Mouse (Mus musculus): ENCODE data around the gene Gga3.
"Not testable (repeated sequence)": the region's sequence is repeated elsewhere in the genome, so short reads cannot be mapped to it uniquely, and the experiment has no call there.

Gga3 gene

DNA sequence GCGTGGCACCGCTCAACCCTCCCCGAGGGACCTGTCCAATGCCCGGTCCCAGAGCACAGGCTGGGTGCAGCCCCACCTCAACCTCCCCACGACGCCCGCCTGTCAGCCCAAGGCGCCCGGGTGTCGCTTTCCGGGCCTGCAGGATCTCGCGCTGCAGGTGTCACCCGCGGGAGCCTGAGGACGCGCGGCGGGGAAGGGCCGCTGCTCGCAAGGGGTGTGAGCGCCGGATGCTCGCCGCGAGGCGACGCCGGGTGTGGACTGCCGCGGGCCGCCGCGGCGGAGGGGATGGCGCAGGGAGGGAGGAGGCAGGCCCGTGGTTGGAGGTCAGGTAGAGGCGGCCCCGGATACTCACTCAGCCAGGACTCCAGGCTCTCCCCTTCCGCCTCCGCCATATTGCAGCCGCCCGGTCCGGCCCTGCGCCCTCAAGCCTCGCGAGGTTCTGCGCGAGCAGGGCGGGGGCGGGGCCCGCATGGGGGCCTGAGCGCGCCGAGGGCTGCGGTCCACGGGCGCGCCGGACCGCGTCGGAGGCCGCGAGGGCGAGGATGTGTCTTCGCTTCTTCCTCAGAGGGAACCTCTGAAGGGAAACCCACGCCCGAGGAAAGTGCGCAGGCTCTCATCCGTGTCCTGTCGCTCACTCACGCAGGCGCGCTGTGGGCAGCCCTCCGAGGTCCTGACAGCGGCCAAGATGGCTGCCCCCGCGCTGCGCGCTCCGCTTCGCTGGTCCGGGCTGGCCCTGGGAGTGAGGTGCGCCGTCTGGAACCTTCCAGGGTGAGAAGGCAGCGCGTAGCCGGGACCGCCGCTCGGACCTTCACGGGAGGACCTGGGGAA lies at the start of gene Gga3, which contains the start of gene Mrps7:
Gene Gga3, minus strand, starts transcription at position 576 of the 828 bp plus-strand sequence.
Gene Mrps7, plus strand, starts transcription at position 450 of the 828 bp plus-strand sequence.
- DNase-seq = peak; percentile 96

DNA sequence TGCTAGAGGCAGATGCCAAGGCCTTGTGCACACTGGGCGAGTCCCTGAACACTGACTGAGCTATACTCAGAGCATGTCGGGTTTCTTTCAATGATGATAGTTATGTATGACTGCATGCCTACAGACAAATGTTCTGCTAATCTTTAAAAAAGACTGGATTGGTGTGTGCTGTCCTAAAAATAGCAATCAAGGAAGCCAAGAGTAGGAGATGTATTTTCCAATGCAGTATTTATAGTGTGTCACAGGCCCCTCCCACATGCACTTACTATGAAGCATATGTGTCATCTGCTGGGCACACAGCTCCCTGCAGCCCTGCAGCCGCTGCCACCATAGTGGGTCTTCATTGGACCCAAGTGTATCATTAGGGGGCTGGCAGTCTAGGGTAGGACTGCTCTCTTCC lies 49.3 kb upstream of the Gga3 start:
- DNase-seq = no peak

DNA sequence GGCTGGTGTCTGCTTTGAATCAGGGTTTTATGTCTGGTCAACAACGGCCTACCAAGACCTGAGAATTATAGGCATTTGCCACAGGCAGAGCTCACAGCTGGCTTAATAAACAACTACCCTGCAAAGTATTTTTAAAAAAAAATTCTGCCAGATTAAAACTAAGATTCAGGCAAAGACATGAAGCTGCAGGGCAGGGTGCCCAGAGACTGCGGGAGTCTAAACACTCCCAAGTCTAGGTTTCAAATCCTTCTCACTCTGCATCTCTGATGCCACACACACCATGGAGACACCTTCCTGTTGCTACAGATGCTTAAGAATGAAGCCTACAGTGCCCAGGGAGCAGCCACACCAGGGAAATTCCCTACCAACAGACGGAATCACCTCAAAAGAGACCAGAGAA lies 47.8 kb upstream of the Gga3 start:
- DNase-seq = no peak

DNA sequence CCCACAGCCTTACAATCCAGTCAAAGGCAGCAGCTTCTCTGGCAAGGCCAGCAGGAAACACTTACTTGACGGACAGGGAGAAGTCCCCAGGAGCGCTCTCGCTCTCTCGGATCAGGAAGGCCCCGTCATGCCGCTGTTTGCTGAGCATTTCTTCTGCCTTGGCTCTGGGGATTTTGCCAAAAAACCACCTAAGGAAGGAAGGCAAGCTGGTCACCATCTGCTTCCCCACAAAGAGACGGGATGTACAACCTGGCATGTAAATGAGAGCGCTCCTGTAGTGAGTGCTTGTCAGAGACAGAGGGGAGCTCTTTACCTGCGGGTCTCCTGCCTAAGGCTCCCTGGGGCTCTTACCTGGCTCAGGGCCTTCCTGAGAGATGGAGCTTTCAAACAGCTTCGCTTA lies 45.9 kb upstream of the Gga3 start:
- peak; percentile 59 for DNase-seq

DNA sequence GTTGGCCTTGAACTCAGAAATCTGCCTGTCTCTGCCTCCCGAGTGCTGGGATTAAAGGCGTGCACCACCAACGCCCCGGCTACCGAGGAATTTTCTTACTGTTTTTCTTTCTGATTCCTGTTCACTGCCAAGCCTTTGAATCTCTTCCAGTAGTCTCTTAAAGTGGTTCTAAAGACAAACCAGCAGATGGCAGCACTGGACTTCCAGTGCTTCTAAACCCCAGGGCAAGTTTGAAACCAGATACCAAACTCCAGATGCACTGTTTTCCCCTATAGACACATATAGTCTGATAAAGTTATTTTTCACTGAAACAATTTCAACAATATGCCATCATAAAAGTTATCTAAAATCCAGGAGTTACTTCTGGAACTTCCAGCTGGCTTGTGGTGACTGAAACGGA lies 43.6 kb upstream of the Gga3 start:
- DNase-seq = peak; percentile 69

DNA sequence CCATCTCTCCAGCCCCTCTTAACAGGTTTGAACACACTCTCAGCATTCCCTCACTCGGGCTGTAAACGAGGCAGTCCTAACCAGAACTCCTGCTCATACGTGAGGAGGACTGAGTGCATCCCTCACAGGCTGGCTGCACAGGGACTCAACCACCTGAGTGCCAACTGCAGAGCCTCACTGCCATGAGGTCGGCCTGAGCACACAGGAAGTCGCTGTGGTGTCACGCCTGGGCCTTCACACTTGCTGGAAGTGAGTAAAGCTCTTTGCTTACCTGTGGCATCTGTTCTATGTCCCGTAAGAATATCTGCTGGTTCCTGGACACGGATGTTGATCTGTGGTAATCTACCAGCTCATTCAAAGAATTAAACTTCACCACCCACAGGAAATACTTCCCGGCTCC lies 42.6 kb upstream of the Gga3 start:
- DNase-seq = no peak

DNA sequence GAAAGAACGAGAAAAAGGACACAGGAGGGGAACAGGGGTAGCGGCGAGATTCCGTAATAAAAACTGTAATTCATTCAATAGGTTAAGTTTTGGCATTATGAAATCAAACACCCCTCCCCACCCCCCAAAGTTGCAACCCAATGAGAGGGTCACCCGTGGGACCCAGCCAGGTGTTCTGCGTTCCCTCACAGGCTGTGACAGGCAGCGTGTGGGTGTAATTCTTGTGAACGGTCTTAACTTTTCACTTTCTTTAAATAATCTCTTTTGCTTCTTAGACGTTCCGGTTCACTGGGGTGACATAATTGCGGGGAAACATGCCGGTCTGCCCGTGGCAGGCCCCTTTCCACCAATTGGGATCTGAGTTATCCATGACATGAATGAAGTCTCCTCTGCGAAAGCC lies 41.6 kb upstream of the Gga3 start:
- DNase-seq = not testable (repeated sequence)

DNA sequence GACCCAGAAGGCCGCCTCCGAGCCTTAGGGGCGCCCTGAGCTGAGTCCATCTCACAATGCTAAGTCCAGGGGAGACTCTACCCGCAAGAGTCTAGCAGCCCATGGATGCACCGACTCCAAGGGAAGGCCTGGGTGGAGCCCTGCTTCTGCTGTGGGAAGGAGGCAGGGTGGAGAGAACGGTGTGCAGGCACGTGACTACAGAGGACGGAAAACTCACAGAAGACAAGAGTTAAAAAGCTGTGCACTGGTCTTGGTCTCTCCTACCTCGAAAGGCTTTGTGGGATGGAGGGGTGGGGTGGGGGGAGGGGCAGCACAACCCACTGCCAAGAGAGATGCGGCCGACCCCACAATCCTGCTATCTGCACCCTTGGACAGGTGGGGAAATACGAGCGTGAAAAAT lies 40.5 kb upstream of the Gga3 start:
- no peak for DNase-seq

DNA sequence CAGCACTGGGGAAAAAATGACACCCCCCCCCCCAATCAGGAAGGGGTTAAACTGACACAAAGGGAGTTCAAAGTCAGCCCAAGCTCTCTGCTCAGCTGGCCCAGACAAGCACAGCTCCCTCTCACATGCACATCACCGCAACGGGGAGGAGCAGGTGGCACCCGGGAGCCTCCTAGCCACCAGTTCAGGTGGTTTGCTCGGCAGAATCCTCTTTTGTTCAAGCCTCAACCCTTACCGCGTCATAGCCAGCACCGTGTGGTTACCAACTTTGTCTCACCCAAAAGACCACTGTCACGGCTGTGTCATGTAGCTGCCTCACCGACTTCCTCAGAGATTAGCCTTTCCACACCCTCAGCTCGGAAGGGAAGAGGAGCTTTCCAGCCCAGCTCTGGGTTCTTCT lies 39.4 kb upstream of the Gga3 start:
- DNase-seq = no peak

DNA sequence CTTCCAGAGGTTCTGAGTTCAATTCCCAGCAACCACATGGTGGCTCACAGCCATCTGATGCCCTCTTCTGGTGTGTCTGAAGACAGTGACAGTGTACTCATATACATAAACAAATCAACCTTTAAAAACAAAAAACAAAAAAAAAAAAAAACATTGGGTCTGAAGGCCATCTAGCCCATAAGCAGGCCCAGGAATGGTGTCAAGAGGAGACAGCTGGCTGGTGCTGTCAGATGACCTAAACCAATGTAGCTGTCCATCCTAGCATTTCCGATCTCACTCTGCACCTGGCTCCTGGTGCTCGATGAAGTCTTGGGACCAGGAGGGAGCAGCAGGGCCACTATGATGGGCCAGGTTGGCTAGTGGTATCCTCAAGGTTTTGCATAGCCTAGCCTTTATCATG lies 38.9 kb upstream of the Gga3 start:
- no peak for DNase-seq

DNA sequence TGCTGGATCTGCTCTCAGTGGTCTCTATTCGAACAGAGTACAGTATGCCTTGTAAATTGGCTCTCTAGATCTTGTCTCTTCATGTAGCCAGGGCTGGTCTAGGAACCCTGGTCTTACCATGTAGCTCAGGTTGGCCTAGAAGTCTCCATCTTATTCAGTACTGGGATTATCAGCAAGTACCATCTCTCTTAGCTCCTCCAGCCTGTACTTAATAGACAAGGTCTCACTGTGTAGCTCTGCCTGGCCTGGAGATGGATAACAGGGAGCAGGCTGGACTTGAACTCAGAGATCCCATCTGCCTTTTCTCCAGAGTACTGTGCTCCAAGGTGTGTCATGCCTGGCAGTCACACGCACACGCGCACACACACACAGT lies 37.8 kb upstream of the Gga3 start:
- DNase-seq = no peak

DNA sequence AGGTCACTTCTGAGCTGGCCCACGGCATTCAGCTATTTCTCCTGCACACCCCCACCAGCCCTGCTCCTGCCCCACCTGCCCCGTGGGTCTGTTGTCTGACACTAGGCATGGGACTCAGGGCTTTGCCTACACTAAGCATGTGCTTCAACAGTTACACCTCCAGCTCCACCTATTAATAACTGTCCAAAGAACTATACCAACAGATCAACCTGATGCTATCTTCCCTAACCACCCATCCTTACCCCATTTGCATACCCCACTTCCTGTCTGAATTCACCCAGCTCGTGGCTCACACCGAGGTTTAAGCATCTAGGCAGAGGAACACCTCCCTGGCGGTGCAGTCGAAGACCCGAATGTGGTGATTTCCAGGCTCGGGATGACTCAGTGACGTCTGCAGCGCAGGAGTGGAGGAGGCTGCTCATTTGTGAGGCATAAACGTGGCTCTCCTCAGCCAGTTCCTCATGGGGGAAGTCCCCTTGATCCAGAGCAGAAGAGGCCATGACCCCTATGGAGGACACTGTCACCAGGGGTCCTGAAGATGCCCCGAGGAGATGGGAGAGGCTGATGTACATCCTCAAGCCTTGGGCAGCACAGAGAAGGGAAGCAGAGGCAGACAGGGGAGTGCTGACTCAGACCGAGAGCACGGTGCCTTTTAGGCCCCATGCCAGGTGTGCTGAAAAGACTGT lies 37.3 kb upstream of the Gga3 start:
- no peak for DNase-seq

DNA sequence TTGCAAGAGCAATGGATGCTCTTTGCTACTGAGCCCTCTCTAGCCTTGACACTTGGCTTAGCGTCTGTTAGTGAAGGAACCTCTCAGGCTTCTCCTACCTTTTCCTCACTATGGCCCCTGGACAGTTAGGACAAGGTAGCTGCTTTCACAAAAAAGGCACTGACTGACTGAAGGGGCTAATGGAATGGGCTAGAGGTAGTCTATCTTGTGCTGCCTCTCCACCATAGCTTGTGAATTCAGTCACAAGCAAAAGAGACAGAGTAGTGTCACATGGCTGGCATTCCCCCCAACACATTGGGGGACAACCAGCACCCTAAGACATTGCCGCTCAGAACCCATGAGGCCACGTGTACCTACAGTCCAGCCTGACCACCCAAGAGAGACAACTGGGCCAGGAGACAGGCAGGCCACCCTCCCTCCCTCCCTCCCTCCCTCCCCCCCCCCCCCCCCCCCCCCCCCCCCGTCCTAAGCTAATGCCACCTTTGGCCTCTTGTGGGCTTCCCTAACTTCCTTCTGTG lies 36.5 kb upstream of the Gga3 start:
- no peak for DNase-seq

DNA sequence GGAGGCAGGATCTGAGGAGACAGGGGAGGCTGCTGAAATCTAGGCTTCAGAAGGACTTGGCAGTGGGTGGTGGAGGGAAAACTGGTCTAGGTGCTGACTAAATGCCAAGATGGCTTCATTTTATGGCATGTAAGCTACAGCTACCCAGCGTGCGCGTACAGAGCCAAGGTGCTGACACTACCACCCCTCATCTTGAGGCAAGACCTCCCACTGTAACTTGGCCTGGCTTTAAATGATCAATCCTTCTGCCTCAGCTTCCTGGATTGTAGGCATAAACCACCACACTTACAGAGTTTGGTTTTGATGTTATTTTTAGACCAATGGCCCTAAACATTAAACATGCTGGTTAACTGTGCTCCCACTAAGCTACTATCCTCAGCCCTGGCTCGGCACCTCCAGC lies 35.7 kb upstream of the Gga3 start:
- DNase-seq = no peak

DNA sequence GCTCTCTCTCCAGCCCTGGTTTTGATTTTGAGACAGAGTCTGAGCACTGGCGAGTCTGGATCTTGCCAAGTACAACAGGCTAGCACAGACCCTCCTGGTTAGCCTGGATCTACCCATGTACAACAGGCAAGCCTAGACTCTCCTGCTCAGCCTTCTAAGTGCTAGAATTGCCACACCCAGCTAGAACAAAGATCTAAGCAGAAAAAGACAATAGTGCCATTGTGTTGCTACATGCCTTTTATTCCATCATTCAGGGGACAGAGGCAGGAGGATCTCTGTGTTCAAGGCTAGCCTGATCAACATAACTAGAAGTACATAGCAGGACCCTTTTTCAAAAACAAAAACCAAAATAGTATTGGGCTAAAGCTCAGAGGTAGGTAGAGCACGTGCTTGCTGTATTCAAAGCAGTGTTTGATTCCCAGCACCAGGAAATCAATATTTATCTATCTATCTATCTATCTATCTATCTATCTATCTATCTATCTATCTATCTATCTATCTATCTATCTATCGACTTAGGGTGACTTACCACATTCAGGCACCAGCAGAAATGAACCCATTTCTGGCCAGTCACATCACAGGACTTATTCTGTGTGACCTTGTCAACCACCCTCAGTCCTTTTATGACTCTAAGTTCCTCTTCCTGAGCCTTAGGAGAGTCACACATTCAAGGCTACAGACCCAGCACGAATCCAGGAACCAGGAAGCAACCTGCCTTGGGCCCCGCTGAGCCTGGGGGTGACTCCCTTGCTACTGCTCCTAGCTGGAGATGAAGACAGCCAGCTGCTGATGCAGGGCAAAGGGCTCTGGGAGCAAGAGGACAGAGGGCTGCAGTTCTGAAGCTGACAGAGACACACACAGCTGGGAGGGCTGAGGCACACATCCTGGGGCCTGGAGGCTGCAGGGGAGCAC lies 34.9 kb upstream of the Gga3 start:
- peak; percentile 60 for DNase-seq

DNA sequence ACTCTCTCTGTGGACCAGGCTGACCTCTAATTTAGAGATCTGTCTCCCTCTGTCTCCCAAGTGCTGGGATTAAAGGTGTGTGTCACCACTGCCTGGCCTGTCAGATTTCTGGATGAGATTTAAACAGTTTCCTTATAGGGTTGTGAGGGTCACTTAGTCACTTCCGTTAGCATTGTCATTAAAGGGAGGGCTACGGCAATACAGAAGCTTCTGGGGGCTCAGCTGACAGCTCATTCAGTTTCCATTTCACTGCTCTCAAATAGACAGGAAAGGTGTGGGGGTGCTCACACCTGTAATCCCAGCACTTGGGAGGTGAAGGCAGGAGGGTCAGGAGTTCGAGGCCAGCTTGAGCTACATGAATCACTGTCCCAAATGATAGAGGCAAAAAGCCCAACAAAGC lies 33.1 kb upstream of the Gga3 start:
- DNase-seq = no peak

DNA sequence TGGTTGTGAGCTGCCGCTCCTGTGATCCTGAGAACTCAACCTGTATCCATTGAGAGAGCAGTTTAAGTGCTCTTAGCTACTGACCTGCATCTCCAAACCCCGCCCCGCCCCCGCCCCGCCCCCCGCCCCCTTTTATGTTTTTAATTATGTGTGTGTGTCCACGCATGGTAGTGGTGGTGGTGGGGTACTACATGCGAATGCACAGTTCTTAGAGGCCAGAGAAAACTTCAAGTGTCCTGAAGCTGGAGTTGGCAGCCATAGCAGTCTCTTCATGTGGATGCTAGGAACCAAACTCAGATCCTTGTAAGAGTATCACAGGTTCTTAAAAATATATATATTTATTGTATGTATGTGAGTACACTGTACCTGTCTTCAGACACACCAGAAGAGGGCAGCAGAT lies 31.6 kb upstream of the Gga3 start:
- no peak for DNase-seq

DNA sequence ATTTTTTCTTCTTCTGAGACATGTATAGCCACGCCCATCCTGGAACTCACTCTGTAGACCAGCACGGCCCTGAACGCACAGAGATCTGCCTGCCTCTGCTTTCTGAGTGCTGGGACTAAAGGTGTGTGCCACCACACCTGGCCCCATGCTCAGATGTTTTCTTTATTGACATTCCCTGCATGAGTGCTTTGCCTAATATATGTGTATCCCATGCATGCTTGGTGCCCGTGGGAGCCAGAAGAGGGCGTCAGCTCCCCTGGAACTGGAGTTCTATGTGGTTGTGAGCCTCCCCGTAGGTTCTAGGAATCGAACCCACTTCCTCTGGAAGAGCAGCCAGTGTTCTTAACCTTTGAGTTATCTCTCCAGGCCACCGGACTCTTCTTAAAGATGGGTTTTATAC lies 31.2 kb upstream of the Gga3 start:
- DNase-seq = no peak

DNA sequence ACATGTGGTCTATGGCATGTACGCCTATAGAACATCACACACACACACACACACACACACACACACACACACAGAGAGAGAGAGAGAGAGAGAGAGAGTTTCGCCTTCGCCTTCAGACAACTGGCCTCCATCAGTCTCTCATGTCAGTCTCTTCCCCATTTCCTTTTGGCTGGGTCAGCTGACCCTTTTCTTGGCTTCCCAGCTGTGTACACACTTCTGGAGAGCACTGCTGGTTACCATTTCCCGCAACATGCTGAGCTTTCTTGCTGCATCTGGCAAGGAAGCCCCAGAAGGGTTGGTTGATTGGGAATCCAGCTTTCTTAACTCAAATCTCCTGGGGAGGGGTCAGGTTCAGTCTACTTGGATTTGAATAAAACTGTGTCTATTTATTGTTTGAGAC lies 30.3 kb upstream of the Gga3 start:
- DNase-seq = peak; percentile 58

DNA sequence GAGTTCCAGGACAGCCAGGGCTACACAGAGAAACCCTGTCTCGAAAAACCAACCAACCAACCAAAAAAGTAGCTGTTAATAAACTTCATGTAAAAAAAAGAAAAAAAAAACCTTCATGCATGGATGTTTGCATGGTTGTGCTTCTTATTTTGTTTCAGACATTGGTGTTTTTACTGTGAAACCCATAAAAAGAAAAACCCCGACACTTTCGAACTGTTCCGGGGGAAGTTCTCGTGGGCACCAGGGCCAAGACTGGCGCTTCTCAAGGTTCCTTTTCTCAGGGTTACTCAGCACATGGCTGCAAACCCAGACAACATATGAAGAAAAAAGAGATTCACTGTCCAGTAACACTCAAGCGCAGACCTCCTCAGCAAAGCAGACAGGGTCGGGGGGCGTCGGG lies 29.0 kb upstream of the Gga3 start:
- DNase-seq = no peak

DNA sequence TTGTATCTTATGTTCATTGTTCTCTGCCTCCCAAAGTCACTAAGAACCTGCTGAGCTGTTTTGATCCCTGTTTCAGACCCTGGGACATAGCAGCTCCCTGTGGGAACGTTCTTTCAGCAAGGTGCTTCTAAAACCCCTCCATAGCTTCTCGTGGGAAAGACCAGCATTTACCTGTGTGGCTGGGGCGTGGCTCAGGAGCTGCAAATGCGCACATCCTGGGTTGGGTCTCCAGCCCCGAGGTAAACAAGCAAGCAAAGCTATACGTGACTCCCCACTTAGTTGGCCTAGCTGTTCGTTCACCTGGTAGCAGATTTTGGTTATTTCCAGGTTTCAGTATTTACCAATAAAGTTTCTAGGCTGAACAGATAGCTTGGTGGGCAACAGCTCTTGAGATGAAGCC lies 28.4 kb upstream of the Gga3 start:
- no peak for DNase-seq

DNA sequence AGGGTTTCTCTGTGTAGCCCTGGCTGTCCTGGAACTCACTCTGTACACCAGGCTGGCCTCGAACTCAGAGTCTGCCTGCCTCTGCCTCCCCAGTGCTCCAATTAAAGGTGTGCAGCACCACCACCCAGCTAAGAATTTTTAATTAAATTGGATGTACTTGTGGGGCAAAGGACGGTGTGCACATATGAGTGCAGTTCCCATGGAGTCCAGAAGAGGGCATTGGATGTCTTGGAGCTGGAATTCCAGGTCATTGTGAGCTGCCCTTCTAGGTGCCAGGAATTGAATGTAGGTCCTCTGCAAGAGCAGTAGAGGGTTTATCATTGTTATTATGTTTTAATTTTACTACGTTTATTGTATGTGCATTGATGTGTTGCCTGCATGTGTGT lies 27.6 kb upstream of the Gga3 start:
- DNase-seq = peak; percentile 68

Data from kidney, postnatal 10 days (tissue).